Mouse (Mus musculus): ENCODE results near the gene Bcl11a. TPM values are rescaled to one million over a fixed set of nuclear protein-coding genes. Genes with fewer than 3 reads are reported as not detected.
"Not testable (repeated sequence)": the region's sequence is repeated elsewhere in the genome, so short reads cannot be mapped to it uniquely, and the experiment has no call there.

Gene Bcl11a
- polyA plus RNA-seq, 1 experiment from 2014 or later, result 26.4 TPM

DNA sequence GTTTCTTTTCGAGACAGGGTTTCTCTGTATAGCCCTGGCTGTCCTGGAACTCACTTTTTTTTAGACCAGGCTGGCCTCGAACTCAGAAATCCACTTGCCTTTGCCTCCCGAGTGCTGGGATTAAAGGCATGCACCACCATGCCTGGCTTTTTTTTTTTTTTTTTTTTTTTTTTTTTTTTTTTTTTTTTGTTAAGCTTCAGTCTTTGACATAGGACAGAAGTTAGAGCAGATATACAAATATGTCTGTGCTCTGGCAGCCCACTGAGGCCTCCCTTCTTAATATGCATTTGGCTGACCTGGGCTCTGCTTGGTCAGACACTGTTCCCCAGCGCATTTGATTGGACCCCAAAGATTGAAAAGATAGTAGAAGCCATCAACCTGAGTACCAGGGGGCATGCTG is 51.0 kb downstream of the Bcl11a start:
- not testable (repeated sequence) for H3K36me3 ChIP-seq (ENCODE audit: control insufficient read depth, insufficient read depth, low read length); H3K27ac ChIP-seq (replicated peaks; ENCODE audit: low read depth, low read length); H3K4me2 ChIP-seq (ENCODE audit: low read depth, low read length); H3K9me3 ChIP-seq (ENCODE audit: control insufficient read depth, low read length); H3K27me3 ChIP-seq (replicated peaks; ENCODE audit: control insufficient read depth, insufficient read depth, low read length); H3K9ac ChIP-seq (ENCODE audit: low read depth, low read length); H3K4me1 ChIP-seq (ENCODE audit: control insufficient read depth, insufficient read depth, low read length); H3K4me3 ChIP-seq (ENCODE audit: low read depth, low read length); ATAC-seq (ENCODE audit: low read depth); DNase-seq (ENCODE audit: low spot score)
- WGBS, result 86% methylated on average over 4 of the region's 4 CpGs

DNA sequence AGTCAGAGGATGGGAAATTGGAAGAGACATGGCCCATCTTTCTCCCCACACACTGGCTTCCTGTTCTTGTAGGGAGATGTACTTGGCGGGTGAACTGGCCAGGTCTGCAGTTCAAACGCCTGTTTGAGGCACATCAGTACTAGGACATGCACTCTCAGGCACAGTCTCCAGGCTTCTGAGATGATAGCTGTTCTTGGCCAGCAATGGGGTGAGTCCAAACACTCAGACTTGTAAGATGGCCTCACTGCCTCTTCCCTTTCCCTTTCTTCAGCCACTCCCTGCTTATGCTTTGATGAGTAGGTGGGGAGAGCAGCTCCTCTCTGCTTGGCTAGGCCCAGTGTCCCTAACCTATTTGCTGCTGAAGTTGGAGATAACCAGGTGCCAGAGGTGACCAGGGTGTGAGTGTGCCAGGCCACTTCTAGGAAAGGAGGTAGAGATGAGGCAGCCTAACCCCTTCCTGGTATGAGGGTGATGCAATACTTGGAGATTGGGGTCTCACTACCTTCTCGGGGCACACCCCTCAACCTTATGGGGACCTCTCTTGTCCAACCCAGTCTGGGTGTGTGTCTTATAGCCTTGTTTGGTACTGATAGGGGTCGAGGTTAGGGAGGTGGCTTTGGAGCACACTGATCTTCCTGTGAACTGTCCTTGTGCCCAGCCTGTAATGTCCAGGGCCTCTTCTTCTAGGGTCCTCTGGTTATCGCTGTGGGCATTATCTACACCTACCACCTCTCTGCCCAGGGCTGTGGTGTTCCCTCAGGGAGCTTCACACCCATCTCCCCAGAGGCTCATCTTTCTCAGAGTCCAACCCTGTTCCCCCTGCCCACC is 51.7 kb downstream of the Bcl11a start:
- no peak overlapping the region for H3K27ac ChIP-seq (replicated peaks; ENCODE audit: low read depth, low read length)
- H3K4me2 ChIP-seq (ENCODE audit: low read depth, low read length), result no peak overlapping the region
- H3K27me3 ChIP-seq (replicated peaks; ENCODE audit: control insufficient read depth, insufficient read depth, low read length), result no peaks in the 10 kb centered on the region
- ATAC-seq (ENCODE audit: low read depth), result no peak
- H3K4me3 ChIP-seq (ENCODE audit: low read depth, low read length), result no peak overlapping the region
- no peak for DNase-seq (ENCODE audit: low spot score)
- H3K9ac ChIP-seq (ENCODE audit: low read depth, low read length), result no peak overlapping the region
- no peaks in the 10 kb centered on the region for H3K9me3 ChIP-seq (ENCODE audit: control insufficient read depth, low read length)
- 85% methylated on average over 5 of the region's 5 CpGs for WGBS
- peaks cover 5% of the 10 kb centered on the region; the same call in 1 of the 2 replicates for H3K4me1 ChIP-seq (ENCODE audit: control insufficient read depth, insufficient read depth, low read length)
- no peaks in the 10 kb centered on the region; the same call in 1 of the 2 replicates for H3K36me3 ChIP-seq (ENCODE audit: control insufficient read depth, insufficient read depth, low read length)

DNA sequence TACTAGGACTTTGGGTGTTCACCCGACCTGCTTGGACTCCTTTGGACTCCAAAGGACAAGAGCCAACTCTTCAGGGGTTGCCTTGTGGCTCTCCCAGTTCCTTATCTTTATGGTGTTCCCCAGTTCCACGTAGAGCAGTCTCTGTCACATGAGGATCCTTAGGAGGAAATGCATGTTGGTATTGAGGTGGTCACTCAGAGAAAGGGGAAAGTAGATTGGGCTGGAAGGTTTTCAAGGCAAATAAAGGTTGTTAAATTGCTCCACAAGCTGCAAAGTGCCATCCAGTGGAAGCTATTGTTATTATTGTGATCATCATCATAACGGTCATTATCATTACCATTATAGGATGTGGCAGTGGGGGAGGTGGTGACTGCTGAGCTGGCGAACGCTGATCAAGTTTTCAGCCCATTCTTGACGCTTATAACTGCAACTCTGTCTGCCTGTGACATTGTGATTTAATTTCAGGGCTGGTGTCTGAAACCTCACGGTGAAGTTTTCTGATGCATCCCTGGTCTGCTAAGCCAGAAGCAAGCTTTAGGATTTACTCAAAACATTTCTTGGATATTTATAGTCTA is 52.4 kb downstream of the Bcl11a start:
- Histone ChIP-seq H3K4me2 (ENCODE audit: low read depth, low read length) (no peak overlapping the region), H3K36me3 (ENCODE audit: control insufficient read depth, insufficient read depth, low read length) (no peaks in the 10 kb centered on the region; the same call in 1 of the 2 replicates), H3K4me3 (ENCODE audit: low read depth, low read length) (no peak overlapping the region), H3K9ac (ENCODE audit: low read depth, low read length) (no peak overlapping the region), H3K4me1 (ENCODE audit: control insufficient read depth, insufficient read depth, low read length) (peaks cover 5% of the 10 kb centered on the region; the same call in 1 of the 2 replicates), H3K27ac (replicated peaks; ENCODE audit: low read depth, low read length) (no peak overlapping the region), H3K27me3 (replicated peaks; ENCODE audit: control insufficient read depth, insufficient read depth, low read length) (no peaks in the 10 kb centered on the region), H3K9me3 (ENCODE audit: control insufficient read depth, low read length) (no peaks in the 10 kb centered on the region)
- no peak for ATAC-seq (ENCODE audit: low read depth)
- 76% methylated on average over 7 of the region's 7 CpGs for WGBS
- DNase-seq (ENCODE audit: low spot score), result no peak

DNA sequence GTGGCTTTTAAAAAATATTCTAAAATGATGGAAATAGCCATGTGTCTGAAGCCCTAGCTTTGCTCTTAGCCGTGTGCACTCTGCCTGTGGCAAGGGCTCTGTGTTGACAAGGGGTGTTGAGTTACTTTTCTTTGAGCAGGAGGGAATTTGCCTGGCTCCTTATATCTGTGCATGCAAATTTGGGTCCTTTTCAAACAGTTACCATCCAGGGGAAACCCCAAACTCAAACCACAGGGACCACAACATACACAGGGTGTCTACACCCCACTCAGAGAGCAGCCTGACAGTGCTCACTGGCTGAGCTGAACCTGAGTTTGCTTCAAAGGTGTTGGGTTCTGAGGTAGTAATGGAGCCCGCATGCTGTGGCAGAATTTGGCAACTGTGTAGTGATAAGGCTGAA is 54.0 kb downstream of the Bcl11a start:
- Histone ChIP-seq H3K27ac (replicated peaks; ENCODE audit: low read depth, low read length) (no peak overlapping the region), H3K9ac (ENCODE audit: low read depth, low read length) (no peak overlapping the region), H3K4me3 (ENCODE audit: low read depth, low read length) (no peak overlapping the region), H3K36me3 (ENCODE audit: control insufficient read depth, insufficient read depth, low read length) (no peaks in the 10 kb centered on the region; the same call in 1 of the 2 replicates), H3K4me2 (ENCODE audit: low read depth, low read length) (no peak overlapping the region), H3K4me1 (ENCODE audit: control insufficient read depth, insufficient read depth, low read length) (peaks cover 12% of the 10 kb centered on the region; the same call in 1 of the 2 replicates), H3K9me3 (ENCODE audit: control insufficient read depth, low read length) (no peaks in the 10 kb centered on the region), H3K27me3 (replicated peaks; ENCODE audit: control insufficient read depth, insufficient read depth, low read length) (no peaks in the 10 kb centered on the region)
- WGBS, result 59% methylated on average over 2 of the region's 2 CpGs
- ATAC-seq (ENCODE audit: low read depth) (no peak), DNase-seq (ENCODE audit: low spot score) (no peak)

- Histone ChIP-seq H3K27ac (replicated peaks; ENCODE audit: low read depth, low read length) (no peak overlapping the region), H3K9ac (ENCODE audit: low read depth, low read length) (no peak overlapping the region), H3K9me3 (ENCODE audit: control insufficient read depth, low read length) (no peaks in the 10 kb centered on the region), H3K36me3 (ENCODE audit: control insufficient read depth, insufficient read depth, low read length) (no peaks in the 10 kb centered on the region), H3K4me1 (ENCODE audit: control insufficient read depth, insufficient read depth, low read length) (peaks cover 12% of the 10 kb centered on the region; the same call in 1 of the 2 replicates), H3K4me2 (ENCODE audit: low read depth, low read length) (no peak overlapping the region), H3K4me3 (ENCODE audit: low read depth, low read length) (no peak overlapping the region), H3K27me3 (replicated peaks; ENCODE audit: control insufficient read depth, insufficient read depth, low read length) (no peaks in the 10 kb centered on the region)
- 93% methylated on average over 6 of the region's 6 CpGs for WGBS
- ATAC-seq (ENCODE audit: low read depth), result no peak
- DNase-seq (ENCODE audit: low spot score), result no peak
These were observed 54.5 kb downstream of the Bcl11a start for GRCm38 (mm10) chr11:24132358-24132757.

- H3K27ac ChIP-seq (replicated peaks; ENCODE audit: low read depth, low read length), result no peak overlapping the region
- no peak overlapping the region for H3K4me3 ChIP-seq (ENCODE audit: low read depth, low read length)
- H3K27me3 ChIP-seq (replicated peaks; ENCODE audit: control insufficient read depth, insufficient read depth, low read length), result no peaks in the 10 kb centered on the region
- no peak overlapping the region for H3K4me2 ChIP-seq (ENCODE audit: low read depth, low read length)
- no peaks in the 10 kb centered on the region for H3K9me3 ChIP-seq (ENCODE audit: control insufficient read depth, low read length)
- 88% methylated on average over 2 of the region's 2 CpGs for WGBS
- H3K36me3 ChIP-seq (ENCODE audit: control insufficient read depth, insufficient read depth, low read length), result no peaks in the 10 kb centered on the region
- no peak for ATAC-seq (ENCODE audit: low read depth)
- H3K9ac ChIP-seq (ENCODE audit: low read depth, low read length), result no peak overlapping the region
- no peak for DNase-seq (ENCODE audit: low spot score)
- H3K4me1 ChIP-seq (ENCODE audit: control insufficient read depth, insufficient read depth, low read length), result peaks cover 12% of the 10 kb centered on the region; the same call in 1 of the 2 replicates
These were observed 55.0 kb downstream of the Bcl11a start for GRCm38 (mm10) chr11:24132853-24133252.

GRCm38 (mm10) chr11:24133484-24133883 is 55.6 kb downstream of the Bcl11a start:
- H3K9me3 ChIP-seq (ENCODE audit: control insufficient read depth, low read length), result no peaks in the 10 kb centered on the region
- DNase-seq (ENCODE audit: low spot score), result no peak
- WGBS, result 60% methylated on average over 3 of the region's 3 CpGs
- no peak overlapping the region for H3K4me2 ChIP-seq (ENCODE audit: low read depth, low read length)
- H3K4me1 ChIP-seq (ENCODE audit: control insufficient read depth, insufficient read depth, low read length), result peaks cover 12% of the 10 kb centered on the region; the same call in 1 of the 2 replicates
- ATAC-seq (ENCODE audit: low read depth), result no peak
- H3K27ac ChIP-seq (replicated peaks; ENCODE audit: low read depth, low read length), result no peak overlapping the region
- H3K27me3 ChIP-seq (replicated peaks; ENCODE audit: control insufficient read depth, insufficient read depth, low read length), result no peaks in the 10 kb centered on the region
- no peak overlapping the region for H3K9ac ChIP-seq (ENCODE audit: low read depth, low read length)
- H3K4me3 ChIP-seq (ENCODE audit: low read depth, low read length), result no peak overlapping the region
- H3K36me3 ChIP-seq (ENCODE audit: control insufficient read depth, insufficient read depth, low read length), result no peaks in the 10 kb centered on the region

GRCm38 (mm10) chr11:24133928-24134327 is 56.1 kb downstream of the Bcl11a start:
- H3K4me3 ChIP-seq (ENCODE audit: low read depth, low read length), result no peak overlapping the region
- H3K9me3 ChIP-seq (ENCODE audit: control insufficient read depth, low read length), result no peaks in the 10 kb centered on the region
- H3K27me3 ChIP-seq (replicated peaks; ENCODE audit: control insufficient read depth, insufficient read depth, low read length), result no peaks in the 10 kb centered on the region
- H3K4me1 ChIP-seq (ENCODE audit: control insufficient read depth, insufficient read depth, low read length), result peaks cover 12% of the 10 kb centered on the region; the same call in 1 of the 2 replicates
- H3K36me3 ChIP-seq (ENCODE audit: control insufficient read depth, insufficient read depth, low read length), result no peaks in the 10 kb centered on the region
- no peak overlapping the region for H3K9ac ChIP-seq (ENCODE audit: low read depth, low read length)
- WGBS, result 86% methylated on average over 5 of the region's 5 CpGs
- H3K27ac ChIP-seq (replicated peaks; ENCODE audit: low read depth, low read length), result no peak overlapping the region
- ATAC-seq (ENCODE audit: low read depth), result no peak
- H3K4me2 ChIP-seq (ENCODE audit: low read depth, low read length), result no peak overlapping the region
- DNase-seq (ENCODE audit: low spot score), result no peak
